ENCODE assay signal across 26 mouse cellular contexts in genomic region chr13:36429500-36430189, GRCm38 (mm10).
DNase-seq lines count a peak whose midpoint lies in the region; ATAC-seq and TF ChIP-seq lines count a peak whose summit lies in the region.
"Had no signal": no experiment of that assay in that cellular context is flagged by ENCODE, and none has a peak within 500 bp of the region (broad histone marks: within the 10 kb centered on the region; RNA-seq: fewer than 3 reads in every experiment).

No protein-coding gene starts in this region.

- 57% methylated on average over 7 of the region's 7 CpGs for WGBS in hindbrain, embryonic 14.5 days
- 80% methylated on average over 7 of the region's 7 CpGs for WGBS in hindbrain, embryonic 10.5 days
- WGBS in midbrain, embryonic 14.5 days: 73% methylated on average over 7 of the region's 7 CpGs
- 87% methylated on average over 7 of the region's 7 CpGs for WGBS in midbrain, embryonic 10.5 days
- 53% methylated on average over 7 of the region's 7 CpGs for WGBS in forebrain, postnatal 0 days
- 54% methylated on average over 7 of the region's 7 CpGs for WGBS in neural tube, embryonic 14.5 days

- TF ChIP-seq CTCF in forebrain, postnatal 0 days (IDR thresholded peaks at IDR 0.05; ENCODE audit: low read depth): no peak

- H3K9me3 ChIP-seq in hindbrain, embryonic 14.5 days (ENCODE audit: control insufficient read depth, low read length): no peaks in the 10 kb centered on the region
- no peaks in the 10 kb centered on the region for H3K9me3 ChIP-seq in hindbrain, embryonic 10.5 days
- H3K9me3 ChIP-seq in midbrain, embryonic 14.5 days (ENCODE audit: control insufficient read depth, low read length): no peaks in the 10 kb centered on the region
- H3K9me3 ChIP-seq in midbrain, embryonic 10.5 days (replicated peaks): no peaks in the 10 kb centered on the region
- no peaks in the 10 kb centered on the region for H3K9me3 ChIP-seq in forebrain, postnatal 0 days (ENCODE audit: low read length)
- no peaks in the 10 kb centered on the region for H3K9me3 ChIP-seq in neural tube, embryonic 14.5 days (ENCODE audit: control insufficient read depth, low read length)
- H3K9me3 ChIP-seq: embryonic facial prominence, embryonic 12.5 days; kidney, embryonic 15.5 days; limb, embryonic 12.5 days; liver, embryonic 13.5 days had no signal

- no peak for DNase-seq in hindbrain, embryonic 14.5 days (ENCODE audit: low spot score)
- no peak for DNase-seq in hindbrain, embryonic 10.5 days (ENCODE audit: low spot score)
- DNase-seq in midbrain, embryonic 14.5 days: peak; percentile 21
- no peak for DNase-seq in midbrain, embryonic 10.5 days (ENCODE audit: low spot score)
- DNase-seq in forebrain, postnatal 0 days: peak; percentile 6
- no peak for DNase-seq in spleen, adult 18-20 months
- no peak for DNase-seq in adrenal gland, postnatal 14 days
- DNase-seq: adrenal gland, adult 8-10 months; cerebellum, adult 2 months; cerebellum, postnatal 25 days; gastrocnemius, postnatal 36 days; kidney, adult 11 months; kidney, postnatal 36 days; layer of hippocampus, postnatal 36 days; liver, embryonic 13.5 days; lung, adult 2 months; lung, postnatal 14 days; thymus, postnatal 4 days had no signal

- 0 out of 2 replicates have a peak, but pooled peaks cover 7% of the 10 kb centered on the region for H3K4me1 ChIP-seq in hindbrain, embryonic 14.5 days (replicated peaks; ENCODE audit: control insufficient read depth, insufficient read depth, low read length)
- H3K4me1 ChIP-seq in hindbrain, embryonic 10.5 days (replicated peaks): no peaks in the 10 kb centered on the region
- peaks cover 12% of the 10 kb centered on the region; the same call in 1 of the 2 replicates for H3K4me1 ChIP-seq in midbrain, embryonic 14.5 days (ENCODE audit: control insufficient read depth, insufficient read depth, low read length)
- H3K4me1 ChIP-seq in midbrain, embryonic 10.5 days: no peaks in the 10 kb centered on the region
- no peaks in the 10 kb centered on the region for H3K4me1 ChIP-seq in forebrain, postnatal 0 days (ENCODE audit: insufficient read depth)
- H3K4me1 ChIP-seq in neural tube, embryonic 14.5 days (ENCODE audit: control insufficient read depth, insufficient read depth, low read length): peaks cover 7% of the 10 kb centered on the region; the same call in 1 of the 2 replicates
- H3K4me1 ChIP-seq: embryonic facial prominence, embryonic 12.5 days; liver, embryonic 13.5 days; megakaryocyte, embryonic 14.5 days had no signal

- H3K9ac ChIP-seq in hindbrain, embryonic 14.5 days: no peak overlapping the region
- no peak overlapping the region for H3K9ac ChIP-seq in midbrain, embryonic 14.5 days (replicated peaks; ENCODE audit: low read length)
- H3K9ac ChIP-seq in forebrain, postnatal 0 days: no peak overlapping the region
- H3K9ac ChIP-seq in neural tube, embryonic 14.5 days (replicated peaks; ENCODE audit: low read depth, low read length): no peak overlapping the region
- H3K9ac ChIP-seq: embryonic facial prominence, embryonic 12.5 days; kidney, embryonic 15.5 days; limb, embryonic 12.5 days; liver, embryonic 13.5 days had no signal

- 0 out of 2 replicates have a peak overlapping the region, but pooled peaks have one; percentile 1 for H3K27ac ChIP-seq in hindbrain, embryonic 14.5 days
- H3K27ac ChIP-seq in hindbrain, embryonic 10.5 days: no peak overlapping the region
- no peak overlapping the region for H3K27ac ChIP-seq in midbrain, embryonic 14.5 days (replicated peaks; ENCODE audit: low read depth, low read length)
- no peak overlapping the region for H3K27ac ChIP-seq in midbrain, embryonic 10.5 days (replicated peaks)
- H3K27ac ChIP-seq in forebrain, postnatal 0 days (ENCODE audit: low read depth, low read length): no peak overlapping the region
- H3K27ac ChIP-seq in neural tube, embryonic 14.5 days (ENCODE audit: low read depth, low read length): no peak overlapping the region
- H3K27ac ChIP-seq: embryonic facial prominence, embryonic 12.5 days; kidney, embryonic 15.5 days; limb, embryonic 12.5 days; liver, embryonic 13.5 days; stomach, postnatal 0 days had no signal

- no peaks in the 10 kb centered on the region for H3K27me3 ChIP-seq in hindbrain, embryonic 14.5 days (ENCODE audit: control insufficient read depth, insufficient read depth, low read length)
- no peaks in the 10 kb centered on the region for H3K27me3 ChIP-seq in hindbrain, embryonic 10.5 days (ENCODE audit: insufficient read depth, poor library complexity, severe bottlenecking)
- H3K27me3 ChIP-seq in midbrain, embryonic 14.5 days (ENCODE audit: control insufficient read depth, insufficient read depth, low read length): no peaks in the 10 kb centered on the region
- H3K27me3 ChIP-seq in midbrain, embryonic 10.5 days (ENCODE audit: low read depth, poor library complexity, severe bottlenecking): no peaks in the 10 kb centered on the region
- no peaks in the 10 kb centered on the region for H3K27me3 ChIP-seq in forebrain, postnatal 0 days (ENCODE audit: insufficient read depth, low read length)
- no peaks in the 10 kb centered on the region for H3K27me3 ChIP-seq in neural tube, embryonic 14.5 days (ENCODE audit: control insufficient read depth, insufficient read depth, low read length)
- H3K27me3 ChIP-seq: embryonic facial prominence, embryonic 12.5 days; kidney, embryonic 15.5 days; limb, embryonic 12.5 days; liver, embryonic 13.5 days; megakaryocyte, embryonic 14.5 days had no signal

- no peak; the same call in 1 of the 2 replicates for ATAC-seq in hindbrain, embryonic 14.5 days (ENCODE audit: low FRiP score)
- no peak for ATAC-seq in midbrain, embryonic 14.5 days (ENCODE audit: low FRiP score, low TSS enrichment)
- ATAC-seq in forebrain, postnatal 0 days: peak; percentile 25; the same call in 1 of the 2 replicates
- peak; percentile 69 for ATAC-seq in neural tube, embryonic 14.5 days (ENCODE audit: low read depth)
- ATAC-seq: activated CD4-positive, CD25-positive, alpha-beta regulatory T cell, adult 4 months had no signal

- no peaks in the 10 kb centered on the region for H3K36me3 ChIP-seq in hindbrain, embryonic 14.5 days (replicated peaks; ENCODE audit: control insufficient read depth, insufficient read depth)
- no peaks in the 10 kb centered on the region for H3K36me3 ChIP-seq in hindbrain, embryonic 10.5 days
- H3K36me3 ChIP-seq in midbrain, embryonic 14.5 days (ENCODE audit: control insufficient read depth, insufficient read depth, low read length): no peaks in the 10 kb centered on the region
- H3K36me3 ChIP-seq in midbrain, embryonic 10.5 days: no peaks in the 10 kb centered on the region
- no peaks in the 10 kb centered on the region for H3K36me3 ChIP-seq in forebrain, postnatal 0 days (ENCODE audit: insufficient read depth)
- no peaks in the 10 kb centered on the region for H3K36me3 ChIP-seq in neural tube, embryonic 14.5 days (ENCODE audit: control insufficient read depth, insufficient read depth, low read length)
- H3K36me3 ChIP-seq: embryonic facial prominence, embryonic 12.5 days; kidney, embryonic 15.5 days; limb, embryonic 12.5 days; liver, embryonic 13.5 days had no signal

- H3K4me2 ChIP-seq in hindbrain, embryonic 14.5 days (replicated peaks): no peak overlapping the region
- no peak overlapping the region for H3K4me2 ChIP-seq in midbrain, embryonic 14.5 days (ENCODE audit: low read length)
- no peak overlapping the region for H3K4me2 ChIP-seq in forebrain, postnatal 0 days (ENCODE audit: low read depth)
- no peak overlapping the region for H3K4me2 ChIP-seq in neural tube, embryonic 14.5 days (ENCODE audit: low read depth, low read length)
- H3K4me2 ChIP-seq: embryonic facial prominence, embryonic 12.5 days; kidney, embryonic 15.5 days; limb, embryonic 12.5 days; liver, embryonic 13.5 days had no signal

- no peak overlapping the region for H3K4me3 ChIP-seq in hindbrain, embryonic 14.5 days (replicated peaks; ENCODE audit: low read length)
- H3K4me3 ChIP-seq in hindbrain, embryonic 10.5 days: no peak overlapping the region
- no peak overlapping the region for H3K4me3 ChIP-seq in midbrain, embryonic 14.5 days (replicated peaks; ENCODE audit: low read depth, low read length)
- H3K4me3 ChIP-seq in midbrain, embryonic 10.5 days: no peak overlapping the region
- no peak overlapping the region for H3K4me3 ChIP-seq in forebrain, postnatal 0 days (ENCODE audit: low read depth, low read length)
- H3K4me3 ChIP-seq in neural tube, embryonic 14.5 days (ENCODE audit: low read depth, low read length): no peak overlapping the region
- H3K4me3 ChIP-seq: embryonic facial prominence, embryonic 12.5 days; kidney, embryonic 15.5 days; limb, embryonic 12.5 days; liver, embryonic 13.5 days; megakaryocyte, embryonic 14.5 days; myocyte had no signal

Comparison
In these comparisons a context has a peak if more than half of its experiments do, and no peak if none do; other contexts are left out.
1. DNase-seq: peak in midbrain, embryonic 14.5 days (single experiment) and forebrain, postnatal 0 days (single experiment); none in hindbrain, embryonic 14.5 days (single experiment), hindbrain, embryonic 10.5 days (single experiment), midbrain, embryonic 10.5 days (single experiment), spleen, adult 18-20 months (0 of 2) and adrenal gland, postnatal 14 days (single experiment).
2. ATAC-seq: peak in forebrain, postnatal 0 days (single experiment) and neural tube, embryonic 14.5 days (single experiment); none in hindbrain, embryonic 14.5 days (single experiment) and midbrain, embryonic 14.5 days (single experiment).